Mouse (Mus musculus) lung, embryonic 15.5 days (tissue): ENCODE results near the gene Lcn9. TPM values are rescaled to one million over a fixed set of nuclear protein-coding genes. Genes with fewer than 3 reads are reported as not detected.

Source experiments
- ATAC-seq: fragments of 200-750 bp; cut with Nextera tagmentation; 2 replicates; pipeline ENCODE4 v1.8.0; 2017; ENCODE audit warnings: moderate number of reproducible peaks, borderline replicate concordance; ENCODE audit not compliant: low FRiP score, low TSS enrichment; ENCODE audit errors: extremely low read depth
- H3K27ac ChIP-seq: fragments of 300-500 bp; sonication (generic); 2 replicates; pipeline ENCODE4 v1.5.1; 2015; ENCODE audit warnings: moderate library complexity, mild to moderate bottlenecking, inconsistent platforms
- H3K27me3 ChIP-seq: fragments of 300-500 bp; sonication (generic); 2 replicates; pipeline ENCODE4 v1.6.1; 2015; ENCODE audit warnings: inconsistent platforms
- H3K36me3 ChIP-seq: fragments of 300-500 bp; sonication (generic); 2 replicates; pipeline ENCODE4 v1.6.1; 2015; ENCODE audit warnings: inconsistent platforms
- H3K4me1 ChIP-seq: fragments of 300-500 bp; sonication (generic); 2 replicates; pipeline ENCODE4 v1.6.1; 2015; ENCODE audit warnings: inconsistent platforms
- H3K4me2 ChIP-seq: fragments of 300-500 bp; sonication (generic); 2 replicates; pipeline ENCODE4 v1.6.1; 2015; ENCODE audit warnings: inconsistent platforms, mild to moderate bottlenecking, moderate library complexity
- H3K4me3 ChIP-seq: fragments of 300-500 bp; sonication (generic); 2 replicates; pipeline ENCODE4 v1.5.1; 2015; ENCODE audit warnings: mild to moderate bottlenecking, inconsistent platforms
- H3K9ac ChIP-seq: fragments of 300-500 bp; sonication (generic); 2 replicates; pipeline ENCODE4 v1.6.1; 2015; ENCODE audit warnings: inconsistent platforms
- H3K9me3 ChIP-seq: fragments of 300-500 bp; sonication (generic); 2 replicates; pipeline ENCODE4 v1.6.1; 2016; ENCODE audit warnings: inconsistent platforms
- WGBS: fragments of 180-500 bp; shearing (Covaris S2); methylation state at CpG from one replicate; pipeline ENCODE4 v1.1.7; 2015; 5-methylcytosine and 5-hydroxymethylcytosine counted together
- polyA plus RNA-seq: library from polyadenylated mRNA; unstranded; fragments of >200 nt; fragmentation: Nextera tagmentation; extraction: Ambion mirVana; gene quantifications from 2 replicates; pipeline ENCODE4 v1.2.1, GENCODE M21; 2015

Lcn9 gene
- polyA plus RNA-seq, 1 experiment from 2014 or later: not detected

- Histone ChIP-seq H3K4me3 (no peak overlapping the region), H3K9me3 (no peaks in the 10 kb centered on the region), H3K4me1 (peaks cover 5% of the 10 kb centered on the region; the same call in 1 of the 2 replicates), H3K27me3 (no peaks in the 10 kb centered on the region), H3K9ac (no peak overlapping the region), H3K27ac (no peak overlapping the region), H3K4me2 (no peak overlapping the region), H3K36me3 (no peaks in the 10 kb centered on the region)
- peak; percentile 53; the same call in 1 of the 2 replicates for ATAC-seq
- WGBS: 15% methylated on average over 3 of the region's 3 CpGs
Observed at GRCm38 (mm10) chr2:25852626-25853025, 29.7 kb downstream of the Lcn9 start.

GRCm38 (mm10) chr2:25853998-25854397 lies 31.0 kb downstream of the Lcn9 start:
- H3K27ac ChIP-seq: no peak overlapping the region
- H3K36me3 ChIP-seq: no peaks in the 10 kb centered on the region
- 64% methylated on average over 5 of the region's 5 CpGs for WGBS
- H3K9me3 ChIP-seq: no peaks in the 10 kb centered on the region
- H3K4me2 ChIP-seq: no peak overlapping the region
- peaks cover 5% of the 10 kb centered on the region; the same call in 1 of the 2 replicates for H3K4me1 ChIP-seq
- no peaks in the 10 kb centered on the region for H3K27me3 ChIP-seq
- ATAC-seq: no peak
- H3K9ac ChIP-seq: no peak overlapping the region
- H3K4me3 ChIP-seq: no peak overlapping the region

GRCm38 (mm10) chr2:25859891-25860290 lies 36.9 kb downstream of the Lcn9 start:
- WGBS: 68% methylated on average over 3 of the region's 3 CpGs
- H3K4me1 ChIP-seq: peaks cover 16% of the 10 kb centered on the region
- no peak overlapping the region for H3K4me2 ChIP-seq
- no peak overlapping the region for H3K9ac ChIP-seq
- H3K36me3 ChIP-seq: no peaks in the 10 kb centered on the region
- H3K27me3 ChIP-seq: peaks cover 23% of the 10 kb centered on the region
- H3K4me3 ChIP-seq: no peak overlapping the region
- no peak for ATAC-seq
- no peaks in the 10 kb centered on the region for H3K9me3 ChIP-seq
- H3K27ac ChIP-seq: no peak overlapping the region

DNA sequence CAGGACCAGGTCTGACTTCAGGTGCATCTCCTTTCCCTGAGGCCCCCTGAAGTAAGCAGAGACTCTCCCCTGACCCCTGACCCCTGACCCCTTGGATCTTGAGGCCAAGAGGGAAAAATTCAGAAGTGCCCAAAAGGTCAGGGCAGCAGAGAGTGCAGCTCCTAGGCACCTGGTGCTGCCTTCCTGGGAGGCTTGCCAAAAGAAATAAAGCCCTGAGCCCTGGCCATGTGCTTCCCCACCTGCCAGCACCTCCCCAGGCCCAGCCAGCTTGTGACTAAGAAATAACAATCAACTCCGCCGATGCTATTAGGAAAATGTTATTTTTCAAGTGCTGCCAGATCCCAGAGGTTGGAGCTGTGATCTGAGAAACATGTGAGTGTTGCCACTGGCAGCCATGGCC lies 39.1 kb downstream of the Lcn9 start:
- no peak for ATAC-seq
- Histone ChIP-seq H3K4me2 (no peak overlapping the region), H3K27ac (no peak overlapping the region), H3K4me3 (no peak overlapping the region), H3K36me3 (no peaks in the 10 kb centered on the region), H3K4me1 (peaks cover 16% of the 10 kb centered on the region), H3K27me3 (peaks cover 29% of the 10 kb centered on the region), H3K9ac (no peak overlapping the region), H3K9me3 (no peaks in the 10 kb centered on the region)
- 47% methylated on average over 2 of the region's 2 CpGs for WGBS

DNA sequence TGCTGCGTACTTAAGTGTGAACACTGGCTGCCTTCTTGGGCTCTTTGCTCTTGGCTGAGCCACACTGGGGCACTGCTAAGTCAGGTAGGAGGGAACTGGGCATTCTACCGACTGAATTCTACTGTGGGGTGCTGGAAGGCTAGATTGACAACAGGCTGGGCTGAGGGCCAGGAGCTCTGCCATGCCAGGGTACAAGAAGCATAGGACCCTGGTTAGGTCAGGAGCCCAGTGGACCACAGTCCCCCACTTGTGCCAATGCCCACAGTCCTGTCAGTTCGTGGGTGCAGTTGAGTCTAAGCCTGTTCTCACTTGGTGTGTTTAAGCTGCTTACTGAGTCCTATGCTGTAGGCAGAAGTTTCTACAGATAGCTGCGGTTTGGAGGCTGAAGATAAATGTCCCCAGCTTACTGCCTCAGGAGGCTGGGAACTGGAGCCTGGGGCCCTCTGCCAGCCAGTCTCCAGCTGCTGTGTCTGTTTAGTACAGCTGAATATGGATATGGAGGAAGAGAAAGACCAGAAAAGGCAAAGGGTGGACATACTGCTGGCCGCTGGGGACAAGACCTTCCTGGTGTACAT lies 39.8 kb downstream of the Lcn9 start:
- WGBS: 53% methylated on average over 5 of the region's 5 CpGs

DNA sequence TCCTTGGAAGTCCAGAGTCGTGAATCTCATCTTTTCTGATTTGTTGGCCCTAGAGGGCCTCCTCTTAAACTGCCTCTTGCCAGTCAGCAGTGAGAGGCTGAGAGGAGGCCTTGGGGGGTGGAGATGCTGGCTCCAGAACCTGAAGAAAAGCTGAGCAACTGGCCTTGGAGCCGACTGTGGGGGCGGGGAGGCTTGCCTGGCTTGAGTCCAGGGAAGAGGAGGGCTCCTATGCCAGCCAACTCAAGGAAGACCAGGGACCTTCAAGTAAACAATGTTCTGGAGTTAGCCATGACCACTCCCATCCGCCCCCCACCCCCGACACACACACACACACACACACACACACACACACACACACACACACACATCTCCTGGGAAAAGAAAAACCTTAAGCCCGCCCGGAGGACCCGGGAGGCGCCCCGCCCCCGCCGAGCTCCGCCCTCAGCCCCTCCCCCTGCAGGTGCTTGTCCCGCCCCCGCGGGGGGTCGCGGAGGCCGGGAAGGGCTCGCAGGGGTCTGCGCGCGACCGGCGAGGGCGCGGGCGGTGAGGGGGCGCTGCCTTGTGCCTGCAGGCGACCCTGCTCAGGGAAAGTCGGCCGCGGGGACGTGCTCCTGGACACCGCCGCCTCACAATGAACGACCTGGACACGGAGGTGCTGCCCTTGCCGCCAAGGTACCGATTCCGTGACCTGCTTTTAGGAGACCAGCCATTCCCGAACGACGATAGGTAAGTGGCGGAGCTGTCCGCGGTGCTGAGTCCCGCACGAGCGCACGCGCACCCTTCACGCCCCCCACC lies 40.6 kb downstream of the Lcn9 start, which contains the start of gene Kcnt1:
TSS of gene Kcnt1 (plus strand) at position 398 of the 795 bp plus-strand sequence.
- Histone ChIP-seq H3K9me3 (no peaks in the 10 kb centered on the region), H3K4me1 (peaks cover 16% of the 10 kb centered on the region), H3K36me3 (no peaks in the 10 kb centered on the region), H3K27me3 (peaks cover 29% of the 10 kb centered on the region), H3K9ac (no peak within 1 kb of the TSS), H3K4me3 (peak within 1 kb of the TSS; percentile 44), H3K27ac (no peak within 1 kb of the TSS), H3K4me2 (peak within 1 kb of the TSS; percentile 95)
- WGBS: under 1% methylated on average over 34 of the region's 53 CpGs
- ATAC-seq: peak; percentile 32; the same call in 1 of the 2 replicates

More for the DNA sequence above, 39.8 kb downstream of the Lcn9 start:
- no peaks in the 10 kb centered on the region for H3K9me3 ChIP-seq
- H3K9ac ChIP-seq: no peak overlapping the region
- peaks cover 16% of the 10 kb centered on the region for H3K4me1 ChIP-seq
- H3K36me3 ChIP-seq: no peaks in the 10 kb centered on the region
- no peak for ATAC-seq
- H3K4me3 ChIP-seq: no peak overlapping the region
- no peak overlapping the region for H3K27ac ChIP-seq
- H3K4me2 ChIP-seq: peak overlapping the region; percentile 95
- H3K27me3 ChIP-seq: peaks cover 29% of the 10 kb centered on the region

DNA sequence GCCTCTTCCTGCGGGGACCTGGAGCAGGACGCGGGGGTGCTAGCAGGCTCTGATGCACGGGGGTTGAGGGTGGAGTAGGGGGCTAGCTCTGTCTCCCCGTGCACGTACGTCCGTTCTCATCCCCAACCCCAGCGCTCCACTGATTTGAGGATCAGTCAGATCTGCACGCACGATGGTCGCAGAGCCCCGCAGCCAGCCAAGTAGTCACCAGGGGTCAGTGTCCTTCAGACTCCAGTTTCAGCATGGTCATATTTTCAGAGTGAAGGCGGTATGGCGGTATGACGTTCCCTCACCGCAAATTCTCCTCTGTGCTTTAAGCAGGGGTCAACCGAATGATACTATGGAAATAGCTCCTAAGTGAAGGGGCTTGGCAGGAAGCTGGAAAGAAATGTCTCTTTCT lies 41.3 kb downstream of the Lcn9 start:
- Histone ChIP-seq H3K36me3 (no peaks in the 10 kb centered on the region), H3K4me3 (peak overlapping the region; percentile 44), H3K9me3 (no peaks in the 10 kb centered on the region), H3K4me2 (peak overlapping the region; percentile 95), H3K4me1 (peaks cover 16% of the 10 kb centered on the region), H3K27ac (no peak overlapping the region), H3K9ac (no peak overlapping the region), H3K27me3 (peaks cover 29% of the 10 kb centered on the region)
- 6% methylated on average over 18 of the region's 18 CpGs for WGBS
- ATAC-seq: no peak

GRCm38 (mm10) chr2:25865412-25865811 lies 42.5 kb downstream of the Lcn9 start:
- no peak for ATAC-seq
- H3K27me3 ChIP-seq: peaks cover 29% of the 10 kb centered on the region
- peaks cover 16% of the 10 kb centered on the region for H3K4me1 ChIP-seq
- H3K4me3 ChIP-seq: no peak overlapping the region
- H3K9ac ChIP-seq: no peak overlapping the region
- H3K36me3 ChIP-seq: no peaks in the 10 kb centered on the region
- WGBS: 13% methylated on average over 4 of the region's 4 CpGs
- H3K4me2 ChIP-seq: no peak overlapping the region
- H3K27ac ChIP-seq: no peak overlapping the region
- no peaks in the 10 kb centered on the region for H3K9me3 ChIP-seq

GRCm38 (mm10) chr2:25866656-25867055 lies 43.7 kb downstream of the Lcn9 start:
- WGBS: 48% methylated on average over 5 of the region's 5 CpGs
- no peak overlapping the region for H3K4me3 ChIP-seq
- no peak for ATAC-seq

More at GRCm38 (mm10) chr2:25866656-25867055, 43.7 kb downstream of the Lcn9 start:
- no peak overlapping the region for H3K27ac ChIP-seq
- peaks cover 29% of the 10 kb centered on the region for H3K27me3 ChIP-seq
- no peaks in the 10 kb centered on the region for H3K9me3 ChIP-seq
- H3K4me1 ChIP-seq: peaks cover 16% of the 10 kb centered on the region
- no peak overlapping the region for H3K4me2 ChIP-seq
- H3K36me3 ChIP-seq: no peaks in the 10 kb centered on the region
- H3K9ac ChIP-seq: no peak overlapping the region

Other genes starting within 250 kb of the Lcn9 start
- 4.5 and 7.1 TPM in 2 replicates for gene Mamdc4, start 248.3 kb upstream of the Lcn9 start, polyA plus RNA-seq
- gene Phpt1, start 247.9 kb upstream of the Lcn9 start, polyA plus RNA-seq: 163 and 177 TPM in 2 replicates
- gene Ajm1, start 241.4 kb upstream of the Lcn9 start, polyA plus RNA-seq: 0.09 TPM in 1 of 2 replicates, not detected in the other
- 74.0 and 75.2 TPM in 2 replicates for gene Rabl6, start 214.6 kb upstream of the Lcn9 start, polyA plus RNA-seq
- 0.17 and 0.45 TPM in 2 replicates for gene Ccdc183, start 205.5 kb upstream of the Lcn9 start, polyA plus RNA-seq
- 26.8 and 27.2 TPM in 2 replicates for gene Tmem141, start 201.1 kb upstream of the Lcn9 start, polyA plus RNA-seq
- 2.4 and 3.6 TPM in 2 replicates for gene Fcna, start 195.1 kb upstream of the Lcn9 start, polyA plus RNA-seq
- 0.26 and 0.40 TPM in 2 replicates for gene Lcn8, start 170.0 kb upstream of the Lcn9 start, polyA plus RNA-seq
- not detected in 2 replicates for gene Lcn5, start 165.2 kb upstream of the Lcn9 start, polyA plus RNA-seq
- not detected in 2 replicates for gene Lcn6, start 146.4 kb upstream of the Lcn9 start, polyA plus RNA-seq
- not detected in 2 replicates for gene Lcn10, start 140.4 kb upstream of the Lcn9 start, polyA plus RNA-seq
- not detected in 2 replicates for gene Obp2a, start 123.1 kb upstream of the Lcn9 start, polyA plus RNA-seq
- 64.4 and 69.3 TPM in 2 replicates for gene Bmyc, start 116.4 kb upstream of the Lcn9 start, polyA plus RNA-seq
- gene Obp2b, start 86.1 kb upstream of the Lcn9 start, polyA plus RNA-seq: not detected in 2 replicates
- gene Lcn3, start 57.6 kb upstream of the Lcn9 start, polyA plus RNA-seq: not detected in 2 replicates
- not detected in 2 replicates for gene Lcn11, start 46.1 kb upstream of the Lcn9 start, polyA plus RNA-seq
- gene Gm13539, start 40.9 kb upstream of the Lcn9 start, polyA plus RNA-seq: not detected in 2 replicates
- not detected in 2 replicates for gene Glt6d1, start 7.3 kb upstream of the Lcn9 start, polyA plus RNA-seq
- gene Sohlh1, start 24.1 kb downstream of the Lcn9 start, polyA plus RNA-seq: not detected in 2 replicates
- gene Kcnt1, start 40.6 kb downstream of the Lcn9 start, polyA plus RNA-seq: 0.14 and 0.22 TPM in 2 replicates
- 14.8 and 20.4 TPM in 2 replicates for gene Camsap1, start 160.1 kb downstream of the Lcn9 start, polyA plus RNA-seq
- 70.3 and 71.7 TPM in 2 replicates for gene Ubac1, start 198.6 kb downstream of the Lcn9 start, polyA plus RNA-seq